Mouse (Mus musculus) limb, embryonic 14.5 days (tissue): ENCODE data around the gene Rnf24. TPM values are rescaled to one million over a fixed set of nuclear protein-coding genes. Genes with fewer than 3 reads are reported as not detected.
A peak's percentile ranks its signal among the peaks of the same experiment; 100 is the strongest.
"Not testable (repeated sequence)": the region's sequence is repeated elsewhere in the genome, so short reads cannot be mapped to it uniquely, and the experiment has no call there.

Experiments used
- ATAC-seq: fragments of 200-750 bp; cut with Nextera tagmentation; 2 replicates; pipeline ENCODE4 v1.8.0; 2017; ENCODE audit warnings: low read depth, moderate number of reproducible peaks, moderate TSS enrichment; ENCODE audit not compliant: low FRiP score
- DNase-seq: peaks from one replicate; pipeline ENCODE4 v3.0.0-alpha.2; 2015; ENCODE audit warnings: low spot score
- H3K27ac ChIP-seq: fragments of 300-500 bp; sonication (generic); replicated peaks from 2 replicates; pipeline ENCODE4 v1.5.1; 2014; ENCODE audit warnings: low read depth, mild to moderate bottlenecking, low read length, moderate library complexity, mixed read lengths
- H3K27me3 ChIP-seq: fragments of 300-500 bp; sonication (generic); 2 replicates; pipeline ENCODE4 v1.6.1; 2014; ENCODE audit warnings: low read length, mixed read lengths; ENCODE audit not compliant: control insufficient read depth, insufficient read depth
- H3K36me3 ChIP-seq: fragments of 300-500 bp; sonication (generic); 2 replicates; pipeline ENCODE4 v1.6.1; 2014; ENCODE audit warnings: mild to moderate bottlenecking, low read length, moderate library complexity, mixed read lengths; ENCODE audit not compliant: control insufficient read depth, insufficient read depth
- H3K4me1 ChIP-seq: fragments of 300-500 bp; sonication (generic); 2 replicates; pipeline ENCODE4 v1.6.1; 2014; ENCODE audit warnings: antibody characterized with exemption, low read length, mixed read lengths; ENCODE audit not compliant: control insufficient read depth, insufficient read depth
- H3K4me2 ChIP-seq: fragments of 300-500 bp; sonication (generic); replicated peaks from 2 replicates; pipeline ENCODE4 v1.6.1; 2014; ENCODE audit warnings: low read depth, mild to moderate bottlenecking, low read length, moderate library complexity; ENCODE audit not compliant: severe bottlenecking
- H3K4me3 ChIP-seq: fragments of 300-500 bp; sonication (generic); replicated peaks from 2 replicates; pipeline ENCODE4 v1.5.1; 2014; ENCODE audit warnings: low read length
- H3K9ac ChIP-seq: fragments of 300-500 bp; sonication (generic); 2 replicates; pipeline ENCODE4 v1.6.1; 2014; ENCODE audit warnings: mild to moderate bottlenecking, low read depth, low read length, moderate library complexity; ENCODE audit not compliant: severe bottlenecking
- H3K9me3 ChIP-seq: fragments of 300-500 bp; sonication (generic); 2 replicates; pipeline ENCODE4 v1.6.1; 2016; ENCODE audit warnings: low read length; ENCODE audit not compliant: control insufficient read depth
- POLR2A ChIP-seq: fragments of 200-500 bp; IDR thresholded peaks from 2 replicates; pipeline ENCODE4 v1.8.0; 2012; ENCODE audit warnings: inconsistent platforms, mild to moderate bottlenecking, moderate library complexity, borderline replicate concordance; ENCODE audit not compliant: insufficient read depth, insufficient read length; ENCODE audit errors: extremely low read depth
- WGBS: fragments of 180-500 bp; shearing (Covaris S2); extraction: QIAGEN DNeasy Blood & Tissue Kit; methylation state at CpG from one replicate; pipeline ENCODE4 v1.1.7; 2014; 5-methylcytosine and 5-hydroxymethylcytosine counted together
- polyA plus RNA-seq, 2 experiments: library from polyadenylated mRNA; depleted of rRNA in 1 of 2; stranded (reverse) in 1 of 2; unstranded in 1 of 2; fragments of >200 nt; fragmentation: Nextera tagmentation in 1 of 2; extraction: Ambion mirVana in 1 of 2; gene quantifications; 2 replicates each; pipeline versions ENCODE4 v1.2.1 to v1.2.3; 2012 to 2014

The Rnf24 gene
- polyA plus RNA-seq, 2 experiments: 7.7 to 14.6 TPM

GRCm38 (mm10) chr2:131337602-131338001 is 15.1 kb downstream of the Rnf24 start:
- no peaks in the 10 kb centered on the region for H3K36me3 ChIP-seq
- no peaks in the 10 kb centered on the region for H3K9me3 ChIP-seq
- no peaks in the 10 kb centered on the region for H3K4me1 ChIP-seq
- no peak for TF ChIP-seq POLR2A
- no peak for DNase-seq
- no peak for ATAC-seq
- H3K9ac ChIP-seq: no peak overlapping the region
- 72% methylated on average over 6 of the region's 6 CpGs for WGBS
- no peaks in the 10 kb centered on the region for H3K27me3 ChIP-seq
- no peak overlapping the region for H3K27ac ChIP-seq
- H3K4me3 ChIP-seq: no peak overlapping the region
- no peak overlapping the region for H3K4me2 ChIP-seq

GRCm38 (mm10) chr2:131330548-131330947 is 22.1 kb downstream of the Rnf24 start:
- ATAC-seq (no peak), DNase-seq (no peak)
- 82% methylated on average over 3 of the region's 3 CpGs for WGBS
- Histone ChIP-seq H3K9me3 (no peaks in the 10 kb centered on the region), H3K4me1 (no peaks in the 10 kb centered on the region), H3K9ac (no peak overlapping the region), H3K4me3 (no peak overlapping the region), H3K4me2 (no peak overlapping the region), H3K36me3 (0 out of 2 replicates have a peak, but pooled peaks cover 5% of the 10 kb centered on the region), H3K27ac (no peak overlapping the region), H3K27me3 (no peaks in the 10 kb centered on the region)
- TF ChIP-seq POLR2A: no peak

GRCm38 (mm10) chr2:131328981-131329380 is 23.7 kb downstream of the Rnf24 start:
- no peak overlapping the region for H3K27ac ChIP-seq
- WGBS: 96% methylated on average over 1 of the region's 1 CpGs
- no peak for ATAC-seq
- H3K4me2 ChIP-seq: no peak overlapping the region
- H3K9me3 ChIP-seq: no peaks in the 10 kb centered on the region
- DNase-seq: no peak
- H3K27me3 ChIP-seq: no peaks in the 10 kb centered on the region
- TF ChIP-seq POLR2A: no peak
- no peaks in the 10 kb centered on the region for H3K4me1 ChIP-seq
- H3K4me3 ChIP-seq: no peak overlapping the region
- H3K9ac ChIP-seq: no peak overlapping the region
- H3K36me3 ChIP-seq: 0 out of 2 replicates have a peak, but pooled peaks cover 5% of the 10 kb centered on the region

GRCm38 (mm10) chr2:131326044-131326443 is 26.6 kb downstream of the Rnf24 start:
- WGBS: 63% methylated on average over 3 of the region's 3 CpGs
- Histone ChIP-seq H3K36me3 (0 out of 2 replicates have a peak, but pooled peaks cover 5% of the 10 kb centered on the region), H3K4me3 (no peak overlapping the region), H3K27me3 (no peaks in the 10 kb centered on the region), H3K9ac (no peak overlapping the region), H3K4me1 (peaks cover 4% of the 10 kb centered on the region; the same call in 1 of the 2 replicates), H3K4me2 (no peak overlapping the region), H3K9me3 (no peaks in the 10 kb centered on the region), H3K27ac (no peak overlapping the region)
- no peak for ATAC-seq
- TF ChIP-seq POLR2A: no peak
- DNase-seq: no peak

- Histone ChIP-seq H3K4me1 (peaks cover 5% of the 10 kb centered on the region; the same call in 1 of the 2 replicates), H3K27me3 (no peaks in the 10 kb centered on the region), H3K27ac (no peak overlapping the region), H3K9ac (no peak overlapping the region), H3K36me3 (no peaks in the 10 kb centered on the region), H3K4me2 (no peak overlapping the region), H3K9me3 (no peaks in the 10 kb centered on the region), H3K4me3 (no peak overlapping the region)
- DNase-seq (no peak), ATAC-seq (no peak)
- WGBS: 88% methylated on average over 1 of the region's 1 CpGs
- TF ChIP-seq POLR2A: no peak
Observed at GRCm38 (mm10) chr2:131323675-131324074, 29.0 kb downstream of the Rnf24 start.

GRCm38 (mm10) chr2:131321192-131321591 is 31.5 kb downstream of the Rnf24 start:
- H3K27ac ChIP-seq, H3K4me1 ChIP-seq, H3K4me2 ChIP-seq, H3K9me3 ChIP-seq, H3K9ac ChIP-seq, H3K4me3 ChIP-seq, H3K36me3 ChIP-seq, H3K27me3 ChIP-seq, ATAC-seq: not testable (repeated sequence)
- peak; percentile 48 for DNase-seq
- 18% methylated on average over 3 of the region's 3 CpGs for WGBS
